Mouse (Mus musculus) v-Abl transformed pro-B cells (cell line): Measurements from ENCODE around the gene Hspbp1.

Experiments
- in situ Hi-C, 2 experiments: fragments of 400-800 bp; cut with MboI; formaldehyde crosslinking; loops; one replicate each; pipeline ENCODE4 v1.15.1; 2025; ENCODE audit not compliant: unreplicated experiment in 2 of 2

Hspbp1 gene

GRCm38 (mm10) chr7:4647992-4648391 lies 36.9 kb downstream of the Hspbp1 start:
- in situ Hi-C loops = loop anchor here (10.0 to 25.0 kb wide), 3 partner anchors 277 to 1361 kb away; partner anchors contain the start of genes Leng8 (in 1 of the 2), Myadm (in 1 of the 2), Nat14 (in 1 of the 2) and Prkcg (in 1 of the 2)

DNA sequence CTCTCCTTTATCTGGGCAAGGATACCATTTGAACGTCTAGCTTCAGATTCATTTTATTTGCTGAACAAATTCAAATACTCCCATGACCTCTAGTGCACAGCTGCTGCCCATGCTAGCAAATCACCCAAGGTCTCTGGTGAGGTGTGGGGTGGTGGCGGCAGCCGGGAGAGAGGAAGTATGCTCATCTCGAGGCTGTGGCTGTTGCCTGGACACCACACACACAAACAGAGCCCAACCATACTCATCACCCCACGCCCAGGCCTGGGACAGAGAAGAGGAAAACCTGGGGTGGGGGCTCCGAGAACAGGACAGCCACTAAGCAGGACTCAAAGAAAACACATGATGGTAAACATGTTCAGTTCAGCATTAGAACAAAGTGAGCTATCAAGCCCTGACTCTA lies 37.6 kb downstream of the Hspbp1 start:
- in situ Hi-C loops = loop anchor here (10.0 to 25.0 kb wide), 3 partner anchors 278 to 1360 kb away; partner anchors contain the start of genes Leng8 (in 1 of the 2), Myadm (in 1 of the 2), Nat14 (in 1 of the 2) and Prkcg (in 1 of the 2)

DNA sequence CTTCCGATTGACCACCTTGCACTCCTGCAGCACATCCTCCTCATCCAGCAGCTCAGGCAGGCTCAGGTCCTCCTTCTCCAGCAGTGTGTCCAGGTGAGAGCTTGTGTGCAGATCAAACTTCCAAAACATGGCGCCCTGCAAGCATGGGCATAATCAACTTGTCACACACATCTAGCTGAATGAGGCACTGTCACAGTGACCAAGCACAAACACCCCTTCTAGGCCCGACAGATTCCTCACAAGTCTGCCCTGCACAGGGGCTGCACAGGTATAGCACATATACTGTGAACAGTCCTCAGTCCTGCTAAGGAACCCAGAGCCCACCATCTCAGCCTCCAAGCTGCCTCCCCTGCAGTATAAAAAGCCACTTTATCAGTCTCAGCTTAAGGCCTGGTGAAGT lies 38.1 kb downstream of the Hspbp1 start:
- in situ Hi-C loops = loop anchor here (10.0 to 25.0 kb wide), 3 partner anchors 278 to 1360 kb away; partner anchors contain the start of genes Leng8 (in 1 of the 2), Myadm (in 1 of the 2), Nat14 (in 1 of the 2) and Prkcg (in 1 of the 2)

DNA sequence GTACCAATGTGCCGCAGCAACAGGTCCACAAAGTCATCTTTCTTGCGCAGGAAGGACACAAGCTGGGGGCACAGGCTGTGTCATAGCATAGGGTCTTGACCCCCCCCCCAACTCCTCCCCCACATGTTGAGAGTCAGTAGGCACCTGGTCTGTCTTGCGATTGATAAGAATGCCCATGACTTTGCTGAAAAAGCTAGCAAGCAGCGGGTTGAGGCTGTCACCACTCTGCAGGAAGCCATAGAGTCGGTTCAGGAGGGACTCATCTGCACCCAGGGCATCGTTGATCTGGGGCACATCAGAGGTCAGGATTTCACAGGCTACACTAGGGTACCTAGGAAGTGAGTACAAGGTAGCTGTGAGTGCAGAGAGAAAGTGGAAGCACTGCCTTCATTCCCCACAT lies 41.6 kb downstream of the Hspbp1 start:
- in situ Hi-C loops = loop anchor here (5.0 to 25.0 kb wide), 4 partner anchors 39 to 1356 kb away; partner anchors contain the start of genes Leng8 (in 1 of the 2), Myadm (in 1 of the 2), Nat14 (in 1 of the 2) and Prkcg (in 1 of the 2)

- in situ Hi-C loops = loop anchor here (5.0 to 25.0 kb wide), 4 partner anchors 40 to 1355 kb away; partner anchors contain the start of genes Leng8 (in 1 of the 2), Myadm (in 1 of the 2), Nat14 (in 1 of the 2) and Prkcg (in 1 of the 2)
These were observed 42.9 kb downstream of the Hspbp1 start for GRCm38 (mm10) chr7:4641956-4642355.

GRCm38 (mm10) chr7:4641155-4641554 lies 43.7 kb downstream of the Hspbp1 start:
- in situ Hi-C loops = loop anchor here (5.0 to 25.0 kb wide), 4 partner anchors 41 to 1354 kb away; partner anchors contain the start of genes Leng8 (in 1 of the 2), Myadm (in 1 of the 2), Nat14 (in 1 of the 2) and Prkcg (in 1 of the 2)

DNA sequence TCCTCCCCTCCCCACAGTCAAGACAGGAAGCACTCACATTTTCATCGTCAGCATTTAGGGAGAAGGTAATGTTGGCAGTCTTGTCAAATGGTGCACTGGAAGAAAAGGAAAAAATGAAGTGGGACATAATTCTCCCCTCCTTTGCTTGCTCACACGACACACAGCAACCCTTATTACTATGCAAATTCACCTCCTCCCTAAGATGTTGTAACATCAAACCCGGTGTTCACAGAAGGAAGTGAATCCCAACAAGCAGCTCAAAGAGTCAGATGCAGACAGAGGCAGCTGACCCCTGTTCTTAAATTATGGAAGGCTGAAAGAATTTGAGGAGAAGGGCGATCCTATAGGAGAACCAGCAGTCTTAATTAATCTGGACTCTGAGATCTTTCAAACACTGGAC lies 48.7 kb downstream of the Hspbp1 start:
- in situ Hi-C loops = loop anchor here (25.0 kb wide), 2 partner anchors 499 to 1349 kb away; partner anchors contain the start of genes Leng8 (in 1 of the 2), Myadm (in 1 of the 2) and Prkcg (in 1 of the 2)

- in situ Hi-C loops = loop anchor here (25.0 kb wide), 2 partner anchors 494 to 1344 kb away; partner anchors contain the start of genes Leng8 (in 1 of the 2), Myadm (in 1 of the 2) and Prkcg (in 1 of the 2)
These were observed 53.8 kb downstream of the Hspbp1 start, which contains the start of gene Tmem86b for GRCm38 (mm10) chr7:4631031-4631430. TSS of gene Tmem86b (minus strand) at chr7:4631422.

DNA sequence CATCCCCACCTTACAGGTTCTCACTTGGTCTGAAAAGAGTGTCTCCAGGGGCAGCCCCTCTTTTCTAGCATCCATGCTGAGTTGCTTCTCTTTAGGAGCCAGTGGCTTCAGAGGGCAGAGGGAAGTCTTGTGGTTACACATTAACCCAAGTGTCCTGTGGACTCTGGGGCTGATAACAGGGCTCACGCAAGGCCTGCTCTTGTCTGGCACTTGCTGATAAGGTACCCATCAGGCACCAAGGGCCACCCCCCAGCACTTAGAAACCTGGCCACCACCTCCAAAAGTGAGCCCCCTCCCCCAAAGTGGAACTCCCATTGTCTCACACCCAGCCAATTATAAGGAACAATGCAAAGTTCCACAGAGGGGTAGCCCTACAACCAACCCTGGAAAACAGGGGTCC lies 54.7 kb downstream of the Hspbp1 start:
- in situ Hi-C loops = loop anchor here (25.0 kb wide), 2 partner anchors 493 to 1343 kb away; partner anchors contain the start of genes Leng8 (in 1 of the 2), Myadm (in 1 of the 2) and Prkcg (in 1 of the 2)

DNA sequence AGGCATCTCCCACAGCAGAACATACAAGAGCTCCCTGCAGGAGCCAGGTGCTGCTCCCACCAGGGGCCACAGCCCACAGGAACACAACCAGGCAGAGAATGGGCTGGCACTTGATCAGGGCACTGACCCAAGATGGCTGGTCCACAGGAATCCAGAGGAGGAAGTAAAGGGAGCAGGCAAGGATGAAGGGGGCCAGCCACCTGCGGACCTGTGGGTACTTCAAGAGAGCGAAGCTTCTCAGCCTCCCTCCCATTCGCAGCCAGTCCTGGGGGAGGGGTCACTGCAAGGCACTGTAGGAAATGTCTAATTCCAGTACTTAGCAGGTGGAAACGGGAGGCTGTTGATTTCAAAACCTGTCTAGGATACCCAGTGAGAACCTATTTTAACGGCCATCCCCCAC lies 55.3 kb downstream of the Hspbp1 start:
- in situ Hi-C loops = loop anchor here (5.0 to 25.0 kb wide), 4 partner anchors 168 to 1342 kb away; partner anchors contain the start of genes Leng8 (in 1 of the 2), Myadm (in 1 of the 2) and Prkcg (in 1 of the 2)

DNA sequence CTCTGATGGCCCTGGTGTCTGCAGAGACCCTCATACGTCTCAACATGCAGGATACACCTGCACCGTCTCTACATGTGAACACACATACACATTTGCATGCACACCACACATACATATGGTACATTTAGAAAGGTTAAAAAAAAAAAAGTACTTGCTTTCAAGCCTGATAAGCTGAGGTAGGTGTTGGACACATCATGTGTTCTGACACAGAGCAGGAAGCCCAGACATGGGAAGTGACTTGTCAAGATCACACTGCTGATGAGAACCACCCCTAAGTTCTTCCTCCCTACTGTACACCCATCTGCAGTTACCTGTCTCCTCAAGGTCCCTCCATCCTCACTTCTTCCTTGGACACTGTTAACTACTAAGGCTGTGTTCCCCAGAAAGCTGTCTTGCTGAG lies 58.9 kb downstream of the Hspbp1 start:
- in situ Hi-C loops = loop anchor here (5.0 to 25.0 kb wide), 4 partner anchors 171 to 1339 kb away; partner anchors contain the start of genes Leng8 (in 1 of the 2), Myadm (in 1 of the 2) and Prkcg (in 1 of the 2)

- in situ Hi-C loops = loop anchor here in 1 of 2 experiments (10.0 kb wide), 1 partner anchor 310 kb away; no protein-coding TSS in a partner anchor
These were observed 60.5 kb downstream of the Hspbp1 start for GRCm38 (mm10) chr7:4624343-4624742.

- in situ Hi-C loops = loop anchor here in 1 of 2 experiments (10.0 kb wide), 1 partner anchor 311 kb away; no protein-coding TSS in a partner anchor
These were observed 61.2 kb downstream of the Hspbp1 start for GRCm38 (mm10) chr7:4623544-4624189.

- in situ Hi-C loops = loop anchor here in 1 of 2 experiments (10.0 kb wide), 1 partner anchor 315 kb away; no protein-coding TSS in a partner anchor
These were observed 64.9 kb downstream of the Hspbp1 start for GRCm38 (mm10) chr7:4619979-4620378.

GRCm38 (mm10) chr7:4613740-4614403 lies 71.0 kb downstream of the Hspbp1 start:
- in situ Hi-C loops = loop anchor here in 1 of 2 experiments (5.0 kb wide), 1 partner anchor 52 kb away; no protein-coding TSS in a partner anchor

DNA sequence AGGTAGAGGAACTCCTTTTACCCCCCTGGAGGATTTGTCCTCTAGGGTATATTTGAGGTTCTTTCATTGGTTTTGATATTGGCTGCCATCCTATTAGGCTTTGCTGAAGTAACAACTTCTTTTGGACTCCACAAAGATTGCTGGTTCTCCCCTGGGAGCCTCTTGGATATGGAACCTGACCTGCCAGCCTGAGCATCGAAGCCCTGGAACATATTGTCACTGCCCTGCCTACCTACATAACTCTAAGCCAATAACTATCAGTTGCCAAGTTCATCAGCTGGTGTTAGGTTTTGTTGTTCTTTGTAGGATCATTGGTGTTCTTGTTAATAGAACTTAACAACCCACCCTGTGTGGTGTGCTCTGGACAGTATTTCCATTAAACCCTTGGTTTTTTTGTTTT lies 71.9 kb downstream of the Hspbp1 start:
- in situ Hi-C loops = loop anchor here in 1 of 2 experiments (5.0 kb wide), 1 partner anchor 51 kb away; no protein-coding TSS in a partner anchor

DNA sequence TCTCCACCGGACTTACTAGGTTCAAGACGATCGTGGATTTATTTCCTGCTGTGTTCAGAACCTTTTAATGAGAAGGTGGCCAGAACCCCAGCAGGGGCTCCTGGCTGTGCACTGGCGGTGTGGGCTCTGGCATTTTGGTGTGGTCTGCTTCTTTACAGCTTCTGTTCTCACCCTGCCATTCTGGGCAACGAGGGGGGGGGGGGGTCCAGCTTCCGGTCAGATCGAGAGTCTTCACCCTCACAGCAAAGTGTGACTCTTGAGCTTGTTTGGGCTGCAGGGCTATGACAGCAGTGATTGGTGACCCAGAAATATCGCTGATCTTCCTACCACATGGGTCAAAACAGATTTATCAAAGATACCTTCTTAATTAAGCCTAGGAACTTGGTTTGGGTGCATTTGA lies 72.5 kb downstream of the Hspbp1 start:
- in situ Hi-C loops = loop anchor here in 1 of 2 experiments (5.0 kb wide), 1 partner anchor 50 kb away; no protein-coding TSS in a partner anchor

DNA sequence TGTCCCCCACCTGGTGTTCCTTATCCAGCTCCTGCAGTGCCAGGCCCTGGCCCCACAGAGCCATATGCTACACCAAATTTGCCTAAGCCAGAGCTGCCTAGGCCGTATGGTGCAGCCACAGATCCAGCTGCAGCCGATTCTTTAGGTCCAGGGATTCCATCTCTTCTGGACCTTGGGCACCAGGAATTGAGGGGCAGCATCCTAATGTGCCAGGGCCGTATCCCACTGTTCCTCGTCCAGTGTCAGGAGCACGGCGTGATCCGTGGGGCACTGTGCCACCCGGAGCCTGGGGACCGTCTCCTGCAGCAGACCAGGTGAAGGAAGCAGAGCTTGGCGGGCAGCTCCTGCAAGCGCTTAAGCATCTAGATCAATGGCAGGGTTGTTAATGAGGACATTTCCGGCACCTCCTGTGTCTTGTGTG lies 72.9 kb downstream of the Hspbp1 start:
- in situ Hi-C loops = loop anchor here in 1 of 2 experiments (5.0 kb wide), 1 partner anchor 50 kb away; no protein-coding TSS in a partner anchor

GRCm38 (mm10) chr7:4611511-4611910 lies 73.4 kb downstream of the Hspbp1 start:
- in situ Hi-C loops = loop anchor here in 1 of 2 experiments (5.0 kb wide), 1 partner anchor 49 kb away; no protein-coding TSS in a partner anchor
